Mouse (Mus musculus): Measurements from ENCODE around the gene Tssk2. TPM values are rescaled to one million over a fixed set of nuclear protein-coding genes. Genes with fewer than 3 reads are reported as not detected.

Tssk2 gene
- polyA plus RNA-seq, 1 experiment from 2014 or later = not detected

Other genes starting within 250 kb of the Tssk2 start
- gene Med15, start 165.7 kb upstream of the Tssk2 start, polyA plus RNA-seq (2015; fragmentation: Nextera tagmentation; extraction: Ambion mirVana) = 41.9 and 50.1 TPM in 2 replicates
- gene Klhl22, start 139.0 kb upstream of the Tssk2 start, polyA plus RNA-seq (2015; fragmentation: Nextera tagmentation; extraction: Ambion mirVana) = 76.1 and 89.5 TPM in 2 replicates
- 0.99 and 1.4 TPM in 2 replicates for gene Scarf2, start 101.4 kb upstream of the Tssk2 start, polyA plus RNA-seq (2015; fragmentation: Nextera tagmentation; extraction: Ambion mirVana)
- 0.86 and 1.5 TPM in 2 replicates for gene B830017H08Rik, start 65.5 kb upstream of the Tssk2 start, polyA plus RNA-seq (2015; fragmentation: Nextera tagmentation; extraction: Ambion mirVana)
- gene Car15, start 60.3 kb upstream of the Tssk2 start, polyA plus RNA-seq (2015; fragmentation: Nextera tagmentation; extraction: Ambion mirVana) = 4.7 and 5.5 TPM in 2 replicates
- 0.63 and 1.1 TPM in 2 replicates for gene Gm20518, start 7.0 kb upstream of the Tssk2 start, polyA plus RNA-seq (2015; fragmentation: Nextera tagmentation; extraction: Ambion mirVana)
- gene Tssk1, start 4.4 kb upstream of the Tssk2 start, polyA plus RNA-seq (2015; fragmentation: Nextera tagmentation; extraction: Ambion mirVana) = not detected in 2 replicates
- gene Dgcr2, start 75 bp upstream of the Tssk2 start, polyA plus RNA-seq (2015; fragmentation: Nextera tagmentation; extraction: Ambion mirVana) = 108 and 110 TPM in 2 replicates
- gene Ess2, start 12.7 kb downstream of the Tssk2 start, polyA plus RNA-seq (2015; fragmentation: Nextera tagmentation; extraction: Ambion mirVana) = 57.2 and 60.8 TPM in 2 replicates
- gene Gsc2, start 16.4 kb downstream of the Tssk2 start, polyA plus RNA-seq (2015; fragmentation: Nextera tagmentation; extraction: Ambion mirVana) = 0.30 TPM in 1 of 2 replicates, not detected in the other
- 133 and 155 TPM in 2 replicates for gene Slc25a1, start 29.6 kb downstream of the Tssk2 start, polyA plus RNA-seq (2015; fragmentation: Nextera tagmentation; extraction: Ambion mirVana)
- not detected in 2 replicates for gene Vpreb2, start 81.8 kb downstream of the Tssk2 start, polyA plus RNA-seq (2015; fragmentation: Nextera tagmentation; extraction: Ambion mirVana)
- 145 and 156 TPM in 2 replicates for gene Dgcr6, start 154.2 kb downstream of the Tssk2 start, polyA plus RNA-seq (2015; fragmentation: Nextera tagmentation; extraction: Ambion mirVana)
- 4.1 and 4.2 TPM in 2 replicates for gene Prodh, start 191.6 kb downstream of the Tssk2 start, polyA plus RNA-seq (2015; fragmentation: Nextera tagmentation; extraction: Ambion mirVana)
- gene Rtn4r, start 229.0 kb downstream of the Tssk2 start, polyA plus RNA-seq (2015; fragmentation: Nextera tagmentation; extraction: Ambion mirVana) = 21.7 and 24.4 TPM in 2 replicates